Mouse (Mus musculus): ENCODE measurements around the gene Pafah2.

Pafah2 gene

GRCm38 (mm10) chr4:134395977-134396825 is at the start of gene Pafah2:
Pafah2 (plus strand) TSS chr4:134396320.
- H3K4me1 ChIP-seq (replicated peaks; ENCODE audit: low read depth, low read length), result peaks cover 46% of the 10 kb centered on the region

GRCm38 (mm10) chr4:134348078-134348477 is 48.0 kb upstream of the Pafah2 start:
- TF ChIP-seq CTCF (conservative IDR thresholded peaks at IDR 0.05; ENCODE audit: low read length), result no peak
- H3K4me1 ChIP-seq (replicated peaks; ENCODE audit: low read depth, low read length), result peaks cover 77% of the 10 kb centered on the region
- no peaks in the 10 kb centered on the region for H3K9me3 ChIP-seq (ENCODE audit: low read length)
- no peak overlapping the region for H3K4me3 ChIP-seq (replicated peaks; ENCODE audit: low read length)
- H3K27me3 ChIP-seq (ENCODE audit: insufficient read depth, low read length), result peaks cover 8% of the 10 kb centered on the region
- H3K36me3 ChIP-seq (ENCODE audit: insufficient read depth, low read length), result peaks cover 33% of the 10 kb centered on the region

More at GRCm38 (mm10) chr4:134395977-134396825, at the start of gene Pafah2:
- Histone ChIP-seq H3K27me3 (ENCODE audit: insufficient read depth, low read length) (peaks cover 6% of the 10 kb centered on the region; the same call in 1 of the 2 replicates), H3K36me3 (ENCODE audit: insufficient read depth, low read length) (peaks cover 3% of the 10 kb centered on the region; the same call in 1 of the 2 replicates), H3K4me3 (replicated peaks; ENCODE audit: low read length) (peak within 1 kb of the TSS; percentile 79), H3K9me3 (ENCODE audit: low read length) (no peaks in the 10 kb centered on the region)
- TF ChIP-seq CTCF (conservative IDR thresholded peaks at IDR 0.05; ENCODE audit: low read length) (peak; percentile 77), POU5F1 (IDR thresholded peaks at IDR 0.05; ENCODE audit: borderline replicate concordance, low read length) (no peak), NANOG (IDR thresholded peaks at IDR 0.05; ENCODE audit: borderline replicate concordance, low read length) (no peak)

- Histone ChIP-seq H3K36me3 (ENCODE audit: insufficient read depth, low read length) (peaks cover 37% of the 10 kb centered on the region), H3K27me3 (ENCODE audit: insufficient read depth, low read length) (peaks cover 4% of the 10 kb centered on the region; the same call in 1 of the 2 replicates), H3K4me3 (replicated peaks; ENCODE audit: low read length) (no peak overlapping the region), H3K9me3 (ENCODE audit: low read length) (no peaks in the 10 kb centered on the region), H3K4me1 (replicated peaks; ENCODE audit: low read depth, low read length) (peaks cover 77% of the 10 kb centered on the region)
- no peak for TF ChIP-seq CTCF (conservative IDR thresholded peaks at IDR 0.05; ENCODE audit: low read length)
- no peak for TF ChIP-seq POU5F1 (IDR thresholded peaks at IDR 0.05; ENCODE audit: borderline replicate concordance, low read length)
- no peak for TF ChIP-seq NANOG (IDR thresholded peaks at IDR 0.05; ENCODE audit: borderline replicate concordance, low read length)
Observed at GRCm38 (mm10) chr4:134348545-134348944, 47.6 kb upstream of the Pafah2 start.

- no peak overlapping the region for H3K4me3 ChIP-seq (replicated peaks; ENCODE audit: low read length)
- peaks cover 47% of the 10 kb centered on the region for H3K36me3 ChIP-seq (ENCODE audit: insufficient read depth, low read length)
- no peaks in the 10 kb centered on the region for H3K9me3 ChIP-seq (ENCODE audit: low read length)
- H3K4me1 ChIP-seq (replicated peaks; ENCODE audit: low read depth, low read length), result peaks cover 70% of the 10 kb centered on the region
- TF ChIP-seq CTCF (conservative IDR thresholded peaks at IDR 0.05; ENCODE audit: low read length), result no peak
- no peak for TF ChIP-seq POU5F1 (IDR thresholded peaks at IDR 0.05; ENCODE audit: borderline replicate concordance, low read length)
- TF ChIP-seq NANOG (IDR thresholded peaks at IDR 0.05; ENCODE audit: borderline replicate concordance, low read length), result no peak
- H3K27me3 ChIP-seq (ENCODE audit: insufficient read depth, low read length), result no peaks in the 10 kb centered on the region
Observed at GRCm38 (mm10) chr4:134349829-134350228, 46.3 kb upstream of the Pafah2 start.

- H3K9me3 ChIP-seq (ENCODE audit: low read length), result no peaks in the 10 kb centered on the region
- H3K4me3 ChIP-seq (replicated peaks; ENCODE audit: low read length), result no peak overlapping the region
- H3K27me3 ChIP-seq (ENCODE audit: insufficient read depth, low read length), result no peaks in the 10 kb centered on the region
- no peak for TF ChIP-seq NANOG (IDR thresholded peaks at IDR 0.05; ENCODE audit: borderline replicate concordance, low read length)
- no peak for TF ChIP-seq POU5F1 (IDR thresholded peaks at IDR 0.05; ENCODE audit: borderline replicate concordance, low read length)
- TF ChIP-seq CTCF (conservative IDR thresholded peaks at IDR 0.05; ENCODE audit: low read length), result no peak
- peaks cover 45% of the 10 kb centered on the region for H3K36me3 ChIP-seq (ENCODE audit: insufficient read depth, low read length)
- peaks cover 69% of the 10 kb centered on the region for H3K4me1 ChIP-seq (replicated peaks; ENCODE audit: low read depth, low read length)
Observed at GRCm38 (mm10) chr4:134350641-134351040, 45.5 kb upstream of the Pafah2 start.

GRCm38 (mm10) chr4:134351329-134352260 is 44.5 kb upstream of the Pafah2 start:
- peaks cover 38% of the 10 kb centered on the region for H3K36me3 ChIP-seq (ENCODE audit: insufficient read depth, low read length)
- H3K27me3 ChIP-seq (ENCODE audit: insufficient read depth, low read length), result no peaks in the 10 kb centered on the region
- no peaks in the 10 kb centered on the region for H3K9me3 ChIP-seq (ENCODE audit: low read length)
- H3K4me3 ChIP-seq (replicated peaks; ENCODE audit: low read length), result peak overlapping the region; percentile 50
- H3K4me1 ChIP-seq (replicated peaks; ENCODE audit: low read depth, low read length), result peaks cover 71% of the 10 kb centered on the region
- no peak for TF ChIP-seq NANOG (IDR thresholded peaks at IDR 0.05; ENCODE audit: borderline replicate concordance, low read length)
- no peak for TF ChIP-seq POU5F1 (IDR thresholded peaks at IDR 0.05; ENCODE audit: borderline replicate concordance, low read length)
- no peak for TF ChIP-seq CTCF (conservative IDR thresholded peaks at IDR 0.05; ENCODE audit: low read length)

- Histone ChIP-seq H3K9me3 (ENCODE audit: low read length) (no peaks in the 10 kb centered on the region), H3K27me3 (ENCODE audit: insufficient read depth, low read length) (peaks cover 3% of the 10 kb centered on the region; the same call in 1 of the 2 replicates), H3K36me3 (ENCODE audit: insufficient read depth, low read length) (peaks cover 35% of the 10 kb centered on the region), H3K4me1 (replicated peaks; ENCODE audit: low read depth, low read length) (peaks cover 76% of the 10 kb centered on the region), H3K4me3 (replicated peaks; ENCODE audit: low read length) (peak overlapping the region; percentile 50)
- TF ChIP-seq NANOG (IDR thresholded peaks at IDR 0.05; ENCODE audit: borderline replicate concordance, low read length) (no peak), POU5F1 (IDR thresholded peaks at IDR 0.05; ENCODE audit: borderline replicate concordance, low read length) (no peak), CTCF (conservative IDR thresholded peaks at IDR 0.05; ENCODE audit: low read length) (no peak)
Observed at GRCm38 (mm10) chr4:134352261-134352707, 43.8 kb upstream of the Pafah2 start.

- H3K9me3 ChIP-seq (ENCODE audit: low read length), result no peaks in the 10 kb centered on the region
- TF ChIP-seq NANOG (IDR thresholded peaks at IDR 0.05; ENCODE audit: borderline replicate concordance, low read length), result no peak
- TF ChIP-seq CTCF (conservative IDR thresholded peaks at IDR 0.05; ENCODE audit: low read length), result no peak
- TF ChIP-seq POU5F1 (IDR thresholded peaks at IDR 0.05; ENCODE audit: borderline replicate concordance, low read length), result no peak
Observed at GRCm38 (mm10) chr4:134352929-134353328, 43.2 kb upstream of the Pafah2 start.

More at GRCm38 (mm10) chr4:134352929-134353328, 43.2 kb upstream of the Pafah2 start:
- peaks cover 3% of the 10 kb centered on the region; the same call in 1 of the 2 replicates for H3K27me3 ChIP-seq (ENCODE audit: insufficient read depth, low read length)
- peaks cover 81% of the 10 kb centered on the region for H3K4me1 ChIP-seq (replicated peaks; ENCODE audit: low read depth, low read length)
- peaks cover 29% of the 10 kb centered on the region for H3K36me3 ChIP-seq (ENCODE audit: insufficient read depth, low read length)
- no peak overlapping the region for H3K4me3 ChIP-seq (replicated peaks; ENCODE audit: low read length)

All from E14TG2a.4 (cell line).